Mouse (Mus musculus): ENCODE results near the gene Plin4.

Plin4 gene

DNA sequence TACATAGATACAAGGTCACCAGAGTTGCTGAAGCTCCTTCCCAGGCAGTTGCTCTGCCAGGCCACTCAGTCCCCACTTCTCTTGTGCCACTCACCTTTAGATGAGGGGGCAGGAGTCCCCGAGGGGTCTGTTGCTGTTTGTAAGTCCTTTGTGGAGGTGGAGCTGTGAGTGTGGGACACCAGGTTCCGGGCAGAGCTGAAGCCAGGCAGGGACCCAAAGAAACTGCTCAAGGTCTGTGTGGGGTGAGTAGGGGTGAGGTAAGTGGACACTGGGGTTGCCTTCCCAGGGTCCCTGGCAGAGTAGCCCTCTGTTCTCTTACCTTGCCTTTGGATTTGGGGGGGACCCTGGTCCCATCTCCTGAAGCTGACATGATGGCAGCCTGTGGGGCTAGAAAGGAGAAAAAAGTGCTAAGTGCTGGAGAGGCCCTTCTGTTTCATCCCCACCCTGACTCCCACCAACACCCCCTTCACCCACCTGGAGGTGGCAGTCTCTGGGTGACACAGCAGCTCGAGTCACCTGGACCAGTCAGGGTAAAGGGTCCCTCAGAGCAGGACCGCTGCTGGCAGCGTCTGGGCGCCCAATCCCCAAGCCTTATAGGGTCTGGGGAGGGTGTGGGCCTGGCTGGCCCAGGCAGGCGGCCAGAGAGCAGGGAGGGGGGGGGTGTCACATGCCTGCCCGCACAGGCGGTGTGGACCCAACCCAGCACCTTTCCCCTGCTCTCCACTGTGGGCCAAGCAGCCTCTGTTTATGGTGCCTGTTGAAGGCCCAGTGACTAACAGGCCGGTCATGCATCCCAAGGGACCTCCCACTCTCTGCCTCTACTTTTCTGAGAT is at the start of gene Plin4:
Gene Plin4 (minus strand): TSS at position 585 of the 833 bp plus-strand sequence.
- no peak for DNase-seq

DNA sequence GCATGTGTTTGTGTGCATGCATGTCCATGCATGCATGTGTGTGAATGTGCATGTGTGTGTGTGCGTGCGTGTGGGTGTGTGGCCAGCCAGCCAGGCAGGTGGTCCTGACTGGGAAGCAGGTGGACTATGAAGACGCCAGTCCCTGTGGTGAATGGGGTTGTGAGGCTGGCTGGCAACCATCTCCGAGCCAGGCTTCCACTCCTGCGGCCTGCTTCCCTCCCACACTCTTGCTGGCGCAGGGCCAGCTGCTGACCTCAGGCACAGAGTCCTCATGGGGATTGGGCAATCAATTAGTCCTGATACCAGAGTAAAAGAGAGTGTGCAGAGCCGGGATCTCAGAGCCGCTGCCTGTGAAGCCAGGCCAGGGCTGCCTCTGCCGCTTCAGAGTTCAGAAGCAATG is 44.0 kb upstream of the Plin4 start:
- DNase-seq: peak; percentile 76

DNA sequence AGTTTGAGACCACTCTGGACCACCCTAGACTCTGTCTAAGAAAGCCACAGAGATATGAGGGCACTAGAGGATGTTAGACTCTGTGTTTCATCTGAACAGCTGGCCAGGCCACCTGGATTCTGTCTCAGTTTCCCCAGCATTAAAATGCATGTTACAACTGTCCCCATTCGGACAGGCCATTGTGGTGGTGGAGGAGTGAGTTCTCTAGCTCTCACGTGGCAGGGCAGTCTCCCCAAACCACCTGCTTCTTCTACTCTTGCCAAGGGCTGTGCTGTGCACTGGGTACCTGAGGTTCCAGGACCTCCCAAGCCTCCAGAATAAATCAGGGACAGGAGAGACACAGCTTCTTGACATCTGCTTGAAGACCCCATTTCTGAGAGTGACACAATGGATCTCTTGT is 40.3 kb upstream of the Plin4 start:
- no peak for DNase-seq

DNA sequence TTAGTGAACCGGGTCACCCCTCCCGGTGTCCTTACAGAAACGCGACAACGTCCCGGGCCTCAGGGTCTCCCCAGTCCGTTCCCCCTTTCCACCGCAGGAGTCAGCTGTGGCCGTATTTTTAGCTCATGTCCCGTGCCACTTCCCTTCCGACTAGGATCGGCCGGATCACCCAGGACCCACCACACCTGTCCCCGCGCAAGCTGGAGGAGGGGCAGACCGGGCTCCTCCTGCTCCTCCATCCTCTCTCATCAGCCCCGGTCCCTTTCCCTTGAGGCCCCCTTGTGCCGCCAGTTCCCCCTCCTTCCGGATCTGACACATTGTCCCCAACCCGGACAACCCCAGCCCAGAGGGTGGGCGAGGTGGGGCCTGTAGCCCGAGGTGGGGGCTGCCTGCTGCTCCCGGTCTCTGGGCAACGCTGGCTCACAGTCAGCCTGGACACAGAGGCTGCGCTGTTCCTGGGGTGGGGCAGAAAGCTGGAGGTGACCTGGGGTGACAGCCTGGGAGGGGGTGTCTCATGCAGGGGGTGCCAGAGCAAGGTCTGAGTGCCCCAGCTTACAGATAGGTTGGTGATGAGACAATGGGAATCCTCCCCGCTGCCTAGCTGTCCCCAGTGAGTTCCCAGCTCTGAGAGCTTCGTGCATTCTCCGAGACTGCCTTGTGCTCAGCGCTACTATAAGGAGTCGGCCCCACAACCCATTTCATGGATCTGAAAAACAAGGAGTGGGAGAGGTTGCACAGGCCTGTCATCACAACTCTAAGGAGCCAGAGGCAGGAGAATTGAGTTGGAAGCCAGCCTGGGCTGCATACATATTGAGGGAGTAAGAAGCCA is 39.4 kb upstream of the Plin4 start:
- no peak for DNase-seq

DNA sequence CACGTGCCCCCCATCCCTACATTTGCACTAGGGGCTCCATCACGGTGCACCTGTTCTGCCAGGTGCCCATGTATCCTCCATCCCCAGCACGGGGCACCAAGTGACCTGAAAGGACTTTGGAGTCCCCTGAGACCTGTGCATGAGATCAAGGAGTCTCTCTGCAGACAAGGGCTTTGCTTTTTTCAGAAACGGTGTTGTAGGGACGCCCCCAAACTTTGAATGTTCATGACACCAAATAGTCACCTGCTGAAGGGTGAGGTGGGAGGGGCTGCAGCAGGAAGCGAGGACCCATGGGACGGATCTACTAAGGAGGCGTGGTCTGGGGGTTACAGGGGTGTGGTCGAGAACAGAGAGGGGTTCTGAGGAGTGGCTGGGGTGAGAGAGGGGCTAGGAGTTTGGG is 38.7 kb upstream of the Plin4 start:
- no peak for DNase-seq

DNA sequence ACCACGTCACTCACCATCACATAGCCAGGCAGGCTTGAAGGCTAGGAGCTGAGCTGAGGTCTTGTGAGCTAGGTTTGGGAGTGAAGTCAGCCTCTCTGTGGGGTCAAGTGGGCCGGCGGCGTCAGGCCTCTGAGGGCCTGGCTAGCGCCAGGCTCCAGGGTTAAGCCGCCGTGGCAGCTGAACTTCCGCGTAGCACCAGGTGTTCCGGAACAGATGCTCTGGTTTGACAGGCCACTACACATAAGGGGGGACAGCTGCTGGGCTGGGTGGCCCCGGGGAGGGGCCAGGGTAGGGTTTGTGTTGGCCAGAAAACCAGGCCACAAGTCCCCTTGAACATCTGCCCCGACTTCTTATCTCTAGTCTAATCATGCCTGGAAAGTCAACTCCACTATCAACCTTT is 37.8 kb upstream of the Plin4 start:
- no peak for DNase-seq

DNA sequence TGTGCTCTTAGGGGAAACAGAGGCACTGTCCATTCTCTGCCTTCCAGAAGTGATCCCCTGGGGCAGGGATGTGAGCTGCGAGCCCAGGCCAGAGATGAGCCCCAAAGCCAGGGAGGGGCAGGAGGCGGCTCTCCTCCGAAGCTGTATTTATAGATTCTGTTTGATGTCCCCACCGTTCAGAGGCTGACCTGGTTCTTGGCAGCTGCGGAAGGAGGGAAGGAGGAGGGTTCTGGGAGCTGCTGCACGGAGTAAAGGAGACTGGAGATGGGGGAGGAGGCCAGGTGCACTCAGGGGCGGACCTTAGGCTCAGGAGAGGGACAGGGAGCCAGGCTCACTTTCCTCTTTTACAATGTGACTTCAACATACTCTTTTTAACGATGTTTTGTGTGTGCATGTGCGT is 36.5 kb upstream of the Plin4 start:
- DNase-seq: no peak

DNA sequence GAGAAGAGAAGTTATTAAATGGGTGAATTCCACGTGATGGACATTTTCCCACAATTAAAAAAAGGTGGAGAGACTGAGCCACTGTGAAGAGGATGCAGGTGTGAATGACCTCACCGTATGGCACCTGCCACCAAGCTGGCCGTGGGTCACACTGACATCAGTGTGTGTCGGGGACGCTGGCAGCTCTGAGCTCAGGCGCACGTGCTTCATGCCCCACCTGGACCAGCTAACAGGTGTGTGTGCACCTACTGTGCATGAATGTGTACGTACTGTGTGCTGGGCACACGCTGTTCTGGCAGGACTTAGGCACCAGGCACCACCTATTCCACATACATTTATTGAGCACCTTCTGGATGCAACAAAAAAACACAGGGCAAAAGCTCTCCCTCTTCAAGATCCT is 34.9 kb upstream of the Plin4 start:
- DNase-seq: no peak

DNA sequence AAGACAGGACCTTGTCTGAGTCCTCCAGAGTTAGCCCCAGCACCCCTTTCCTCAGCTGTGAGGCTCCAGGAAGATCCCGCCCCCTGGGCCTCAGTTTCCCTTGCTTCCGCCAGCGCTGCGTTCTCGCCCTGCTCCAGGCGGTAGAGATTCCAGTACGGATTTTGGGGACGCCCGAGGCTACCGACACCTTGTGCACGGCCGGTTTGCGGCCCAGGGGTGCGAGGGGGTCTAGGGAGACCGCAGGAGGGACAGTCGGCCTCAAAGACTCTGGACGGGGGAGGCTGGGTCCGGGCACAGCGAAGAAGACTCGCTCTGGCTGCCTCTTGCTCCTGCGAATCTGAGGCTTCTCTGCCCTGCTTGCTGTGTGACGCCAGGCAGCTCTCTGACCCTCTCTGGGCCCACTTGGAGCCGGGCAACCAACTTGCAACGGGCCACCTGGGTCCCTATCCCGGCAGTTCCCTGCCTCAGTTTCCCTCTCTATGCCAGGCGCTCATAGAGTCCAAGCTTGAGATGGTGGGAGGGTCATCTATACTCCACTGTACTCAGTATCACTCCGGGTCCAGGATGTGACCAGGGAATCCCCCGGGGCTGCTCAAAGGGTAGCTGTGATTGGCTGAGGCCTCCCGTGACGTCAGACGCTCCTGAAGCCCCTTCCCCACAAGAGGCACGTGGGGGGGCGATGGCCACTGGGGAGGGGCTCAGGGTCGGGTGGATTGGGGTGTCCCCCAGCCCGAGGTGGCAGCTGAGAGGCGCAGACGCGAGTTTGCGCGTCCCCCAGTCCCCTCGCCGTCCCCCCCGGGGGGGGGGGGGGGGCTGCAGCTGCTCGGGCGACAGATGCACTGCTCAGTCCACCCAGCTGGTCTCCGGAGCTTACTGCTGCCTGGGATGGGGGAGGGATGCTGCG is 32.4 kb upstream of the Plin4 start:
- peak; percentile 76 for DNase-seq

DNA sequence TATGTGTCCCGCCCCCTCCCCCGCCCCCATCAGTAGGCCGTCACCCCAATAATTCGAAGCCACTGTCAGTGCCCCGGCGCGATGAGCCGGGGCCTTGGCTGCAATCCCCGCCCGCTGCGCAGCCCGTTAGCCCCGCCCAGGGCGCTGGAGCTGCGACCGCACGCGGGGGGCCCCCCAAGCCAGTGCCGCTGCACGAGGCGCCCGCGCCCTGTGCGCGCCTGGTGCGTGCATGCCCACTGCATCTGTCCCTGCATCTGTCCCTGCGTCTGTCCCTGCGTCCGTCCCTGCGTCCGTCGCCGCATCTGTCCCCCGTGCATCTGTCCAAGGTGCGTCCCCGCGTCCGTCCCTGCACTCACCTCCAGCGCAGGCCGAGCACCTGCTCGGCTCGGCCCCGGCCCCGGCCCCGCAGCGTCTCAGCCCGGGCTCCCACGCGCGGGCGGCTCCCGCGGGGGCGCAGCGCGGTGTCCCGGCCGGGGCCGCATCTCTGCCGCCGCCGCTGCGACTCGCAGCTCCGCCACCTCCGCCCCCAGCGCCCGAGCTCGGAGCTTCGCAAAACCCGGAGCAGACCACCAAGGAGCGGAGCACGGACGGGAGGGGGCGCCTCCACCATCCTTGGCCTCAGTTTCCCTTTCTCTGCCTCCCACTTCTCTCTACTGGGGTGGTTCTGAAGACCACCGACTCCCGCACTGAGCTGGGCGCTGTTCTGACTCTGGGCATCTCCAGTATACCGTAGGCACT is 30.4 kb upstream of the Plin4 start, which contains the start of gene Sema6b:
Gene Sema6b (minus strand): TSS at position 486 of the 738 bp plus-strand sequence.
- peak; percentile 83 for DNase-seq

DNA sequence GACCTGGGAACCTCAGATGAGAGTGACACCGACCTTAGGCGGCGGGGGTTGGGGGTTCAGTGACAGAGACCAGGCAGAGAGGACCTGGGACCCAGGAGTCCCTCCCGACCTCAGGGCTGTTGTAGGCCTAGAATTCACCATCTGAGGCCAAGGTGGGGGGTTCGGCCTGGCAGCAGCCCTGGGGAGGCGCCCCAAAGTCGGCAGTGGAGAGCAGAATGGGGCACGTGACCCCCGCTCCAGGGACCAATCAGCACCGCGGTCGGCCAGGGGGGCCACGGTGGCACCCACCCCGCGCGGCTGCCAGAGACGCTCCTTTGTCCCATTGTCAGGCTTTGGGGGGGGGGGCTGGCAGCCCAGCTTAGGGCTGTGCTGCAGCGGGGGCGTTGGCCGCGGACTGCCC is 29.8 kb upstream of the Plin4 start:
- DNase-seq: no peak

DNA sequence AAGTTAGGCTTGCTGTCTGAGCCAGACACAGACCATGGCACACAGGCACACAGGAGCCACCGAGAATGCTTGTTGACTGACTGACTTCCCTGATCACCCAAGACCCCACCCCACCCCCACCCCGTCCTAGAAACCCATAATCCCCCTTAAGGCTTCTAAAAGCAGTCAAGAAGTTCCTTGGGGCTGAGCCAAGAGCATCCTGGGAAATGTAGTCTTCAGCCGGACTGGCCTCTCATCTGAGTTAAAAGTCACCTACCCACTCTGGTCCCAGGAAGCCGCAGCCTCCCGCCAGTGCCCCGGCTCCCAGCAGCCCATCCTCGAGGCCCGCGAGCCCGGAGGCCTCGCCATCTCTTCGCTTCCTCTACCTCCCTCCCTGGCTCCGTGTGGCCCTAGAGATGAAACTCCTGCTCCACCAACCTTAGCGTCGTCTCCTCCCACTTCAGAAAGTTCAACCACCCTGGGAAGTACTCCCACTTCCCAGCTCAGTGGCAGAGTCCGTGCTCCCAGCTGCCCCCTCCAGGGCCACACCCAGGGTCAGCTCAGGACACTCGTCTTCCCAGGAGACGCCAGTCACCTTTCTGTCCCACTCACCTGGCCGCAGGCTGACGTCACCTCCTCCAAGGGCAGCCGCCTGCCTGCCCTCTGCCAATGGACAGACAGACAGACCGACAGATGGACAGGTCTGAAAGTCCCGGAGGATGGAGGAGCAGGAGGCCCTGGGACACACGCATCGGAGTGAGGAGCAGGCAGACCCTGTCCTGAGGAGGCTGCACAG is 28.4 kb upstream of the Plin4 start:
- no peak for DNase-seq

DNA sequence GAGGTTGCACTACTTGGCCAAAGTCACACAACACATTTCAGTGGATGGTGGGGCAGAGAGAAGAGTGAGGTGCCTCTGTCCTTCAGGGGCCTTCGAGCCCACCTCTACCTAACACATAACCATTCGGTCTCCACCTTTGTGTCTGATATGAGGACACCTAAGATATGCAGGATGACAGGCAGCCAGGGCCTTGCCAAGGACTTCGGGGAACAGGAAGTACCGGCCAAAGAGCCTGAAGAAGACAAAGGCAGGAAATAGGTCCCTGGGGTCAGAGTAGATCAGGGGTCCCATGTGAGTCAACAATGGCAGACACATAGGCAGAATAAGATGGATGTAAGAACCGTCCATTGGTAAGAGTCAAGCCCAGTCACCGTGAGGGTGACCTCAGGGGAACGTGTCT is 27.0 kb upstream of the Plin4 start:
- no peak for DNase-seq

DNA sequence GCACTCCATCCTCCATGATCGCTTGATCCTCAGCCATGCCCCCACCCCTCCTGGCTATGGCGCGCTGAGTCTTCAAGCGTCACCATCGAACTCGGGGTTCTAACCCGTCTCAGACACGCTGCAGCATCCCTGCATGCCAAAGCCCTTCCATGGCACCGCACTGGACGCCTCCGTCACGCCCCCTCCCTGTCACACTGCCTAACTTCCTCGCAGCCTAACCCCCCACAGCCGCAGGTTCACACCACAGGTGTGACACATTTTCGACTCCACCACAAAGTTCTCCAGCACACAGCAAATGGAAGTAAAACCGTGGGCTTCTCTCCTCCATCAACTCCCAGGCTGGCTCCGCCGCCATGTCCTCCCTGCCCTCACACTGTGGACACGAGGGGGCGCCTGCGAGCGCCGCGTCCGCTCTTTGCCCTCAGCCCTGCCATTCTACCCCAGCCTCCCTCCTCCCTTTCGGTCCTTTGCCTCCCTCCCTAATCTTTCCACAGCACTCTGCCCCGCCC is 24.9 kb upstream of the Plin4 start:
- DNase-seq: peak; percentile 74

DNA sequence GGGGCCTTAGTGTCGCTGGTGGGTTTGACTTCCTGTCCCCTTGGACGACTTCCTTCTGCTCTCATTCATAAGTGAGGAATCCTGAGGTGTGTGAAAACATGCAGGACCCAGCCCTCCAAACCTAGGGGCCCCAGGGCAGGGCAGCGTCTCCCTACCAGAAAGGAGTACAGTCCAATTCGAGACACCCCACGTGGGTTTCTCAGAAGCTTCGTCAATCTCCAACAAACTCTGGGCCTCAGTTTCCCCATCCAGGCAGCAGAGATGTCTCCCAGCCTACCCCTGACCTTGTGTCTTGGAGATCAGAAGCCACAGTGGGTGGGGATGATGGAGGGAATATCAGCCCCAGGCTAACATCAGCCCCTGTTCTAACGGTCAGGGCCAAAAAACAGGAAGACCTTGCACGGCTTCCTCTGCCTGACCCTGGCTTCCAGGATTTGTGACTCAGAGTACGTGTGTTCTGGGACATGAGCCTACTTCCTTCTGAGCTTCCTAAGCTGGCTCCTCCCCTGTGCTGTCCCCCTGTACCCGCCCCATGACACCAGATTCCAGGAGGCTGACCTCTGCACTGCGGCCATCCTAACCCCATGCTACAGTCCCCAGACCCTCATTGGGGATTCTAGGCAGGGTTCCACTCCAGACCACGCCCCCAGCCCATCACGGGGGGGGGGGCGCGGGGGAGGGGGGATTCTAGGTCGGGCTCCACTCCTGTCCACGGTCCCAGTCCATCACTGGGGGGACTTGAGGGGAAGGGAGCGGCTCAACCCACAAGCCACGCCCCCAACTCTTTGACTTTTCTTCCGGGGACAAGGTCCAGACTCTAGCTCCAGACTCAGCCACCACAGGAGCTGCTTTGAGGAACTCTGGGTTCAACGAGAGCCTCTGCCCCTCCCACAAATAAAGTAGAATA is 24.1 kb upstream of the Plin4 start:
- DNase-seq: peak; percentile 63

DNA sequence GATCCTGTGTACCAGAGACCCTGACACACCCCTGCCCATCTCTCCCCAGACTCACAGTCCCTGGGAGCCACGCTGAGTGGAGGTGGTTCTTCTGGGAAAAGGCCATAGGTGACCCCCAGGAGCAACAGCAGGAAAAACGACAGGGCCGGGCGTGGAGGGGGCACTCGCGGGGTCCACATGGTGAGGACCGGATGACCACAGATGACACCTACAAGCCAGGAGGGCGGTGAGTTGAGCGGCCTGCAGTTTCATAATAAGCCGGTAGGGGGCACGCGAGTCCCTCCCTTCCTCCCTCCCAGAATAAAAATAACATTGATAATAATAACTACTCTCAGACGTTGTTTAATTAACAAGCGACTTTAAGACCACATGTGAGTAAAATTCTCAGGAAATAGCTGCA is 23.1 kb upstream of the Plin4 start:
- peak; percentile 53 for DNase-seq

DNA sequence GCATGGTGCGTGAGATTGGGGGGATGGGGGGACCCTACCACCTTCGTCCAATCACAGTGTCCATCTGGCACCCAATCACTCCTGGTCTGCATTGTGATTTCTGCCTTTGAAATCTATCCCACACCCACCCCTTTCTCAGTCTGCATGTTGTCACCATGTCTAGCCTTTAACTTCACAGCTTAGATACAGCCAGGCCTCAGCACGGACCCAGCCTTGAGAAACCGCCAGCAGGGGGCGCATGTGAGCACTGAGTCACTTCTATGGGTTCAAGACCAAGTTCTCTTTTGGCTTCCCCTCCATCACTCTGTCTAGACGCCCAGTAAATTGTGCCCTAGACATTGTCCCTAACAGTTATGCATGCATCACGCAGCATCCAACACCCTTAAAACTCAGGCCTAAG is 22.2 kb upstream of the Plin4 start:
- peak; percentile 52 for DNase-seq

DNA sequence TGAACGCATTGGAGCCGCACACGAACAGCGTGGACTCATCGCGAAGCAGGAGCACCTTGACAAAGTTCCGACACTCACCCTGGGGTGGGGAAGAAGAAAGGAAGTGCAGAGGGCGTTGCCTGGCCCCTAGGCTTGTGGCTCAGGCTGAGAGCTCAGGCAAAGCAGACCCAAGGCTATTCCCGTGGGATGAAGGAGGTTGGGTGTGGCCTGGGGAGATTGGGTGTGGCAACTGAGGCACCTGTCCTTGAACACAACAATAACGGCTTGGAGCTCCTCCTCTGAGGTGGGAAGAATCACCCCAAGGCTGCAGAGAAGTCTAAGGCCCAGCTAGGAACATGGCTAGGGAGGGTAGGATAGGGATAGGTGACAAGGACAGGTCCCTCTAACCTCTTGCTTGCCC is 21.5 kb upstream of the Plin4 start:
- no peak for DNase-seq

DNA sequence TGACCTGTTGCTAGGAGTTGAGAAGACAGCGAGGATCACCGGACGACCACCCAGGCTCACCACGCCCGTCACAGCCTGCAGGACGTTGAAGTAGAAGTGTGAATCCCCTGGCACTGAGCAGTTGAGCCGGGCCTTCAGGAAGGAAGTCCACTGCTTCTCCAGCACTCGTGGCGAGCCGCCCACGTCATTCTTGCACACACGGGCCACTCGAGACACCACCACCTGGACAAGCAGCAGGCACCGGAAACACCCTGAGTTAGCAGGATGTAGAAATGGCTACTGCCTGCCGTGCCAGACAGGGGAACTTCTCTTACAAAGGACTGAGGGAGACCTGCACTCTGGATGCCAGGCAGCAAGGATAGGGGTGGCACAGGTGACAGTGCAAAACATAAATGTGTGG is 18.6 kb upstream of the Plin4 start:
- no peak for DNase-seq

DNA sequence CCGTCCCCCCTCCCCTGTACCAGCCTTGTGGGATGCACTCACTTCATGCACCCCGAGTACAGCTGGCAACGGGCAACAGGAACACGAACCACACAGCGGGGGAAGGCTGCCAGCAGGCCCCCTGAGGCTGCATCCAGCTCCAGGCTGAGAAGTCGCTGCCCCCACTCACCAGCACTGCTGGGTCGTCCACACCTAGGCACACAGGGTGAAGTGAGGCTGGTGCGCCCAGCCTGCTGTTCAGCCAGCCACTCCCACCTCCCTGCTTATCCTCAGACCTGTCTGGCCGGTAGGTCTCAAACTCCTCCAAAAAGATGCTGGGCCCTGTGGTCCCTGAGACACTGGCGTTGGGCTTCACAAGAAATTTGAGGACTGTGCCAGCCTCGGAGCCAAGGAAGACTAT is 16.6 kb upstream of the Plin4 start:
- DNase-seq: no peak

Data from embryo, embryonic 11 days (tissue).